Mouse (Mus musculus): ENCODE data around the gene Myo1f.

Gene Myo1f

GRCm38 (mm10) chr17:33649781-33650475 is 94.4 kb downstream of the Myo1f start:
- DNase-seq (ENCODE audit: low spot score) = no peak
